Mouse (Mus musculus): ENCODE results near the gene B3gntl1. TPM values are rescaled to one million over a fixed set of nuclear protein-coding genes. Genes with fewer than 3 reads are reported as not detected.

Gene B3gntl1
- total RNA-seq (2023), result 10 to 100 TPM; 13.0 to 15.1 TPM

GRCm38 (mm10) chr11:121672990-121673572 lies at the start of gene B3gntl1:
Gene B3gntl1, minus strand, starts transcription at chr11:121673153.

GRCm38 (mm10) chr11:121701244-121701643 lies 28.3 kb upstream of the B3gntl1 start, which contains the start of gene Metrnl:
Gene Metrnl, plus strand, starts transcription at chr11:121701544.

Other genes with a start within 250 kb of the B3gntl1 start
- under 1 TPM in 1 of 2 experiments, not detected in 1; 0.52 TPM for gene Fn3k, start 238.2 kb downstream of the B3gntl1 start, total RNA-seq (2023)
- 10 to 100 TPM; 26.7 to 27.5 TPM for gene Tbcd, start 221.2 kb downstream of the B3gntl1 start, total RNA-seq (2023)
- gene Zfp750, start 153.8 kb downstream of the B3gntl1 start, total RNA-seq (2023), result under 1 TPM in 1 of 2 experiments, not detected in 1; 0.15 TPM
- gene Metrnl, start 28.4 kb upstream of the B3gntl1 start, total RNA-seq (2023), result 100 to 1,000 TPM; 579 to 612 TPM
- gene Ptchd3, start 157.1 kb upstream of the B3gntl1 start, total RNA-seq (2023), result not detected